Mouse (Mus musculus): Measurements from ENCODE around the gene Fam196b. TPM values are rescaled to one million over a fixed set of nuclear protein-coding genes. Genes with fewer than 3 reads are reported as not detected.

Fam196b gene
- polyA plus RNA-seq, 1 experiment from 2014 or later: 0.46 TPM

DNA sequence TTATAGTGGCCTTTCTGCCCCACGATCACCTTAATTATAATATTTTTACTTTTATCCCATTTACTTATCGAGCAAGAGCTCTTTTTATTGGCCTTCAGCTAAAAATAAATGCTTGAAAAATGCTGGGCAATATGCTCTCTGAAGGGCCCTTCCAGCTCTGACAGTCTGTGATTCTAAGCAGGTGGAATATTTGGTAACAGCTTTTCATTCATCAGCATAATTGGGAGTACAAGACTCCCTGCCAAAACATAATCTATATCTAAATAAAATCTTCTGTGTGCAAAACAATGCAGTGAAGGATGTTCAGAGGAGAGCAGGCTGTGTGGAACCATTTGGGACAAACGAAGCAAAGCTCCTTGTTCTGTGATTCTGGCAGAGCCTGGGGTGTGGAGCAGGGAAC, 23.3 kb upstream of the Fam196b start:
- WGBS: 72% methylated on average over 3 of the region's 3 CpGs
- ATAC-seq (ENCODE audit: low read depth): no peak
- H3K27me3 ChIP-seq (replicated peaks; ENCODE audit: control insufficient read depth, insufficient read depth, low read length): no peaks in the 10 kb centered on the region
- no peaks in the 10 kb centered on the region for H3K4me1 ChIP-seq (ENCODE audit: control insufficient read depth, insufficient read depth, low read length)
- H3K27ac ChIP-seq (replicated peaks; ENCODE audit: low read depth, low read length): no peak overlapping the region
- no peak overlapping the region for H3K4me2 ChIP-seq (ENCODE audit: low read depth, low read length)
- no peak for DNase-seq (ENCODE audit: low spot score)
- H3K9me3 ChIP-seq (ENCODE audit: control insufficient read depth, low read length): no peaks in the 10 kb centered on the region
- H3K9ac ChIP-seq (ENCODE audit: low read depth, low read length): no peak overlapping the region
- H3K36me3 ChIP-seq (ENCODE audit: control insufficient read depth, insufficient read depth, low read length): no peaks in the 10 kb centered on the region
- no peak overlapping the region for H3K4me3 ChIP-seq (ENCODE audit: low read depth, low read length)

DNA sequence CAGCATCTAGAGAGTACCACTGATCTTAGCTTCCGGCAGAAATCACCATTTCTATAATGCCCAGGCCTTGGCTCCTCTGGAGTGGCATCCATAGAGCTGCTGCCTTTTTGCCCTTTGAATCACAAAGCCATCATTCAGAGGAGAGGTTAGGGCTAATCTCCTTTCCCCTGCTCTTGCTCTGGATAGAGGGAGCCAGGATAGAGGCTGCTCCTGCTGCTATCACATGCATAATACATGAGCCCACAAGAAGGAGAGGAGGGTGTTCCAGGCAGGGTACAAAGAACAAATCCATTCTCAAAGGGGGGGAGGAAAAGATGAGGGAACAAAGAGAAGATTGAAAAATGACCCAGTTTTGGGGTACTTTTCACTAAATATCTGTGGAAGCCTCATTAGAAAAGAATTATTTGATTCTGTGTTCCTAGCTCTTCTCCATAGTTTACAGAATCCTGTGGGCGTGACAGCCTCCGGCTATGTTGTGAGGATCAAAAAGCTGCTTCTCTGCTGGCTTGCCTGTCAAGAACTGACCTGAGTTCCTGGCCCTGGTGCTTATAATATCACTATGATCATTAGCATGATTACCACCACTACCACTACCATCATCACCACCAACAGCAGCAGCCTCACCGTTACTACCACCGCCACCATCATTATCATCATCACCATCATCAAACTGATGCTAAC, 16.8 kb upstream of the Fam196b start:
- Histone ChIP-seq H3K36me3 (ENCODE audit: control insufficient read depth, insufficient read depth, low read length) (no peaks in the 10 kb centered on the region), H3K4me1 (ENCODE audit: control insufficient read depth, insufficient read depth, low read length) (no peaks in the 10 kb centered on the region)

DNA sequence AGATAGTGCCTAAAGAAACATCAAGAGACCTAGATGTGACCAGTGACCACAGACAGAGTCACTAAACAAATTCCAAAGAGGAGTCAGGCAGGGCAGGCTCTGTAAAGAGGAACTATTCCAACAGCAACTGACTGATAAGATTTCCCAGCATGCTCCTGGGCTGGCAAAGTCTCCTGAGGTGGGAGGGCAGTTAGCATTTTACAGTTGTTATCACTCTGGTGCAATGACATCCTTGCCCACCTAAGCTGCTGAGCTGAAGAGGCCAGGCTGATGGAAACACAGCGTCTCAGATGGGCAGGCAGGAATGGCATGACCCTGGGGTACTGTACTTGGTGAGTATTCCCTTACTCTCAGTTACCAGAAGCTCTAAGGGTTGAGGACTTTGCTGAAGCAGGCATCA, 15.1 kb upstream of the Fam196b start:
- no peaks in the 10 kb centered on the region for H3K36me3 ChIP-seq (ENCODE audit: control insufficient read depth, insufficient read depth, low read length)
- no peak overlapping the region for H3K9ac ChIP-seq (ENCODE audit: low read depth, low read length)
- no peak overlapping the region for H3K27ac ChIP-seq (replicated peaks; ENCODE audit: low read depth, low read length)
- no peaks in the 10 kb centered on the region for H3K4me1 ChIP-seq (ENCODE audit: control insufficient read depth, insufficient read depth, low read length)
- ATAC-seq (ENCODE audit: low read depth) (no peak), DNase-seq (ENCODE audit: low spot score) (no peak)
- no peaks in the 10 kb centered on the region for H3K27me3 ChIP-seq (replicated peaks; ENCODE audit: control insufficient read depth, insufficient read depth, low read length)
- H3K9me3 ChIP-seq (ENCODE audit: control insufficient read depth, low read length): no peaks in the 10 kb centered on the region
- H3K4me2 ChIP-seq (ENCODE audit: low read depth, low read length): no peak overlapping the region
- 87% methylated on average over 1 of the region's 1 CpGs for WGBS
- no peak overlapping the region for H3K4me3 ChIP-seq (ENCODE audit: low read depth, low read length)

More for the DNA sequence above, 16.8 kb upstream of the Fam196b start:
- Histone ChIP-seq H3K9ac (ENCODE audit: low read depth, low read length) (no peak overlapping the region), H3K27me3 (replicated peaks; ENCODE audit: control insufficient read depth, insufficient read depth, low read length) (no peaks in the 10 kb centered on the region), H3K4me3 (ENCODE audit: low read depth, low read length) (no peak overlapping the region), H3K4me2 (ENCODE audit: low read depth, low read length) (no peak overlapping the region), H3K9me3 (ENCODE audit: control insufficient read depth, low read length) (no peaks in the 10 kb centered on the region), H3K27ac (replicated peaks; ENCODE audit: low read depth, low read length) (no peak overlapping the region)
- ATAC-seq (ENCODE audit: low read depth) (no peak), DNase-seq (ENCODE audit: low spot score) (no peak)
- 70% methylated on average over 5 of the region's 5 CpGs for WGBS

DNA sequence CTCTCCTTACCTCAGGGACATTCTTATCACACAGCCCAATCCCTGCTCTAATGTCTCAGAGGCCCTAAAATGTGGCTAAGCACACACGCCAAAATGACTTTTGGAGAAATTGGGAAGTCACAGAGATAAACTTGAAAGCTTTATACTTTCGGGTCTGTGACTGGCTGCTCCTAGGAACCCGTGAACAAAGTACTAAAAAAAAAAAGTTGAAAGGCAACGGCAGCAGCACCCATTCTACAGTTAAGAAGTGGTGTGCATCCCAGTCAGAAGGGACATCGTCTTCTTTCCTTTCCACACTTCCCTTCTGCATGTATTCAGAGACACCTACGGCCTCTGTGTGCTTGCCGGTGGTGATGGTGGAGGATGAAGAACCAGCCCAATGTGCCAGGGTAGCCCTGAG, 14.6 kb upstream of the Fam196b start:
- no peak overlapping the region for H3K4me2 ChIP-seq (ENCODE audit: low read depth, low read length)
- H3K9ac ChIP-seq (ENCODE audit: low read depth, low read length): no peak overlapping the region
- H3K27me3 ChIP-seq (replicated peaks; ENCODE audit: control insufficient read depth, insufficient read depth, low read length): no peaks in the 10 kb centered on the region
- no peaks in the 10 kb centered on the region for H3K4me1 ChIP-seq (ENCODE audit: control insufficient read depth, insufficient read depth, low read length)
- no peak overlapping the region for H3K4me3 ChIP-seq (ENCODE audit: low read depth, low read length)
- no peak for DNase-seq (ENCODE audit: low spot score)
- H3K9me3 ChIP-seq (ENCODE audit: control insufficient read depth, low read length): no peaks in the 10 kb centered on the region
- no peaks in the 10 kb centered on the region for H3K36me3 ChIP-seq (ENCODE audit: control insufficient read depth, insufficient read depth, low read length)
- no peak overlapping the region for H3K27ac ChIP-seq (replicated peaks; ENCODE audit: low read depth, low read length)
- 92% methylated on average over 7 of the region's 7 CpGs for WGBS
- ATAC-seq (ENCODE audit: low read depth): no peak

DNA sequence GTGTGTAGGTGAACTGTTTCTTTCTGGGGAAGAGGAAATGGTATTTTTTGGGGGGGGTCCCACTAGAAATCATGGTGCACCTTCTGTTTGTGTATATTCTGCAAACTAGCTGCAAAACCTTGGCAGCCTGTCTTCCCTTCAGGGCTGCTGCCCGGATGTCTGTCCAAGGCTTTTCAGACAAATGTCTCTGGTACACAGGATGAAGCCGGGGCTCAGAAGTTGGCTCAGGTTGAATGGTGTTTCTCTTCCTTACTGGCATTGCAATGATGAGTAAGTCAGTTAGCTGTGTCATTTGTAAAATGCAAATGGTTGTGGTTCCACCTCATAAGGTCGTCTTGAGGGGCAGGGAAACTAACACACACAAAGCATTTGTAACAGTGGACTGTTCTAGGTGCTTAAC, 8.4 kb upstream of the Fam196b start:
- no peak overlapping the region for H3K4me2 ChIP-seq (ENCODE audit: low read depth, low read length)
- H3K27ac ChIP-seq (replicated peaks; ENCODE audit: low read depth, low read length): no peak overlapping the region
- DNase-seq (ENCODE audit: low spot score) (no peak), ATAC-seq (ENCODE audit: low read depth) (no peak)
- H3K36me3 ChIP-seq (ENCODE audit: control insufficient read depth, insufficient read depth, low read length): no peaks in the 10 kb centered on the region
- no peaks in the 10 kb centered on the region for H3K9me3 ChIP-seq (ENCODE audit: control insufficient read depth, low read length)
- H3K27me3 ChIP-seq (replicated peaks; ENCODE audit: control insufficient read depth, insufficient read depth, low read length): no peaks in the 10 kb centered on the region
- no peaks in the 10 kb centered on the region for H3K4me1 ChIP-seq (ENCODE audit: control insufficient read depth, insufficient read depth, low read length)
- WGBS: 85% methylated on average over 3 of the region's 3 CpGs
- H3K9ac ChIP-seq (ENCODE audit: low read depth, low read length): no peak overlapping the region
- H3K4me3 ChIP-seq (ENCODE audit: low read depth, low read length): no peak overlapping the region

DNA sequence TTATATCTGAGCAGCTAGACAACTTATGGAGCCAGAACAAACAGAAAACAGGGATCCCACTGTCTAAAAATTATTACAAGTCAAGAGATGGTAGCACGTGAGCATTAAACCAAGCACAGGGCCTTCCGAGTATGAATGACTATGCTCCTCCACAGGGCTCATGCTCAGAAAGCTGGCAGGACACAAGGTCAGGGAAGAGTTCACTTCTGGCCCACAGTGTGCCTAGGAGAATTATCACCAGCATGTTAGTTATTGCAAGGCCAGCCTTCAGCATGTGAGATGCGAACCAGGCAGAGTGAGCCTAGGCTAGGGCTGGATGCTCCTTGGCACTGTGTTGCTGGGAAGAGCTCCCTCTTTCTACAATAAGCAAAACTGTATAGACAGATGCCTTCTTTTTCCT, 5.9 kb upstream of the Fam196b start:
- Histone ChIP-seq H3K4me2 (ENCODE audit: low read depth, low read length) (no peak overlapping the region), H3K4me1 (ENCODE audit: control insufficient read depth, insufficient read depth, low read length) (no peaks in the 10 kb centered on the region), H3K4me3 (ENCODE audit: low read depth, low read length) (no peak overlapping the region), H3K27me3 (replicated peaks; ENCODE audit: control insufficient read depth, insufficient read depth, low read length) (no peaks in the 10 kb centered on the region), H3K9me3 (ENCODE audit: control insufficient read depth, low read length) (no peaks in the 10 kb centered on the region), H3K9ac (ENCODE audit: low read depth, low read length) (no peak overlapping the region), H3K27ac (replicated peaks; ENCODE audit: low read depth, low read length) (no peak overlapping the region), H3K36me3 (ENCODE audit: control insufficient read depth, insufficient read depth, low read length) (no peaks in the 10 kb centered on the region)
- no peak for ATAC-seq (ENCODE audit: low read depth)
- no peak for DNase-seq (ENCODE audit: low spot score)
- 86% methylated on average over 3 of the region's 3 CpGs for WGBS

DNA sequence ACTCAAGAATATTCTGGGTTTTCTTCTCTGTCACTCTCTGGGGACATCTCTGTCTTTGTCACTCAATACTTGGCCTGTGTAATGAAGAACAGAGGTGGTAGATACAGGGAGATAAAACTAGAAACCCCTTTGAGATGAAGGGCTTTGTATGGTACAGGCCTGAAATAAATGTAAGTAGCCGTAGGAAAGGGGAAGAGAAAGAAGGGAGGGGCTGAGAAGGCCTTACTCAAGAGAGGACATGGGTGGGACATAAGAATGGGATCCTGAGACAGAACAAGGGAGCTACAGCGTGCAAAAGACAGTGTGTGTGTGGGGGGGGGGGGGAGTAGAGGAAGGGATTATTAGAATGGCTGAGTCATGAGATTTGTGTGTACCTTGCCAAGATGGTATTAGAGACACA, 5.3 kb upstream of the Fam196b start:
- Histone ChIP-seq H3K36me3 (ENCODE audit: control insufficient read depth, insufficient read depth, low read length) (no peaks in the 10 kb centered on the region), H3K4me1 (ENCODE audit: control insufficient read depth, insufficient read depth, low read length) (no peaks in the 10 kb centered on the region), H3K9ac (ENCODE audit: low read depth, low read length) (no peak overlapping the region), H3K9me3 (ENCODE audit: control insufficient read depth, low read length) (no peaks in the 10 kb centered on the region), H3K4me3 (ENCODE audit: low read depth, low read length) (no peak overlapping the region), H3K4me2 (ENCODE audit: low read depth, low read length) (no peak overlapping the region), H3K27me3 (replicated peaks; ENCODE audit: control insufficient read depth, insufficient read depth, low read length) (no peaks in the 10 kb centered on the region), H3K27ac (replicated peaks; ENCODE audit: low read depth, low read length) (no peak overlapping the region)
- ATAC-seq (ENCODE audit: low read depth) (no peak), DNase-seq (ENCODE audit: low spot score) (no peak)
- WGBS: 55% methylated on average over 2 of the region's 2 CpGs

DNA sequence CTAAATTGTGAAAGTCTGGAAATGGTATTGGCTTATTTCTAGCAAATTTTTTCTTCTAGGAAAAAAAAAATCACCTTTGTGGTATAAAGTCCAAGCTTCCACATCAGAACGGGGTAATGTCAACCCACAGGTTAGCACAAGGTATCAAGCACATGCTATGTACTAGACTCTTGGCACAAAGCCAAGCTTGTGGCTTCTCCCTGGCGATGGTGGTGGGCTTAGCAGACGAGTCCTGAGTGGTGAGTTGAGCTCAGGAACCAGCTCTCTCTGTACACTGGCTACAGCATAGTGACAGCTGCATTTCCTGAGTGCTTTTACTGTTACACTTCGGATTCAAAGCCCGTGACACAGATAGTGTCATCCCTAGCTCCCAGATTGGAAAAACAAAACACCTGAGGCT, 2.9 kb upstream of the Fam196b start:
- no peak overlapping the region for H3K9ac ChIP-seq (ENCODE audit: low read depth, low read length)
- no peak overlapping the region for H3K27ac ChIP-seq (replicated peaks; ENCODE audit: low read depth, low read length)
- no peak overlapping the region for H3K4me2 ChIP-seq (ENCODE audit: low read depth, low read length)
- peaks cover 1% of the 10 kb centered on the region; the same call in 1 of the 2 replicates for H3K27me3 ChIP-seq (replicated peaks; ENCODE audit: control insufficient read depth, insufficient read depth, low read length)
- H3K36me3 ChIP-seq (ENCODE audit: control insufficient read depth, insufficient read depth, low read length): no peaks in the 10 kb centered on the region
- H3K4me3 ChIP-seq (ENCODE audit: low read depth, low read length): no peak overlapping the region
- no peaks in the 10 kb centered on the region; the same call in 1 of the 2 replicates for H3K4me1 ChIP-seq (ENCODE audit: control insufficient read depth, insufficient read depth, low read length)
- WGBS: 47% methylated on average over 5 of the region's 5 CpGs
- no peaks in the 10 kb centered on the region for H3K9me3 ChIP-seq (ENCODE audit: control insufficient read depth, low read length)
- ATAC-seq (ENCODE audit: low read depth) (no peak), DNase-seq (ENCODE audit: low spot score) (no peak)

DNA sequence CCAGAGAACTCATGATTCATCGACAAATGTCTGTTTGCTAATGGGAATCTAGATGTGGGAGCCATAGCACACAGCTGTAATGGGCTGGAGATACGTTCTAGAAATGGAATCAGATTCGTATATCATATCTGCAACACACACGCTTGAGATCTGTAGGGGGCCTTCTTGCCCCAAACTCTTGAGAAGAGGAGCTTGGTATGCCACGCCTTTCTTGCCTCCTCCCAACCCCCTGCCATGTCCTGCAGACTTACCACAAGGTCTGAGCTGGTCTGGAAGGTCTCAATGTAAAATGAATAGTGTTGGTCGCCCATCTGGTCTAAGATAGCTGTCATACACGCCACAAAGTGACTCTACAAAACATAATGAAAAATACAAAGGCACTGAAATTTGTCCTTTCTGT, 2.4 kb upstream of the Fam196b start:
- H3K4me1 ChIP-seq (ENCODE audit: control insufficient read depth, insufficient read depth, low read length): no peaks in the 10 kb centered on the region; the same call in 1 of the 2 replicates
- ATAC-seq (ENCODE audit: low read depth): no peak
- WGBS: 77% methylated on average over 7 of the region's 7 CpGs

More for the DNA sequence above, 2.4 kb upstream of the Fam196b start:
- Histone ChIP-seq H3K36me3 (ENCODE audit: control insufficient read depth, insufficient read depth, low read length) (no peaks in the 10 kb centered on the region), H3K4me3 (ENCODE audit: low read depth, low read length) (no peak overlapping the region), H3K9me3 (ENCODE audit: control insufficient read depth, low read length) (no peaks in the 10 kb centered on the region), H3K27ac (replicated peaks; ENCODE audit: low read depth, low read length) (no peak overlapping the region), H3K27me3 (replicated peaks; ENCODE audit: control insufficient read depth, insufficient read depth, low read length) (peaks cover 4% of the 10 kb centered on the region; the same call in 1 of the 2 replicates), H3K9ac (ENCODE audit: low read depth, low read length) (no peak overlapping the region), H3K4me2 (ENCODE audit: low read depth, low read length) (no peak overlapping the region)
- no peak for DNase-seq (ENCODE audit: low spot score)
